Mouse (Mus musculus) limb, embryonic 15.5 days (tissue): Measurements from ENCODE around the gene Pacrg. TPM values are rescaled to one million over a fixed set of nuclear protein-coding genes. Genes with fewer than 3 reads are reported as not detected.

Experiments used
- ATAC-seq: fragments of 200-750 bp; cut with Nextera tagmentation; 2 replicates; pipeline ENCODE4 v1.8.0; 2017; ENCODE audit warnings: low read depth, moderate TSS enrichment; ENCODE audit not compliant: insufficient number of reproducible peaks, low FRiP score, low TSS enrichment
- H3K27ac ChIP-seq: fragments of 300-500 bp; sonication (generic); 2 replicates; pipeline ENCODE4 v1.5.1; 2015; ENCODE audit warnings: moderate library complexity, mild to moderate bottlenecking, inconsistent platforms
- H3K27me3 ChIP-seq: fragments of 300-500 bp; sonication (generic); 2 replicates; pipeline ENCODE4 v1.6.1; 2015; ENCODE audit warnings: inconsistent platforms
- H3K36me3 ChIP-seq: fragments of 300-500 bp; sonication (generic); 2 replicates; pipeline ENCODE4 v1.6.1; 2015; ENCODE audit warnings: inconsistent platforms
- H3K4me1 ChIP-seq: fragments of 300-500 bp; sonication (generic); 2 replicates; pipeline ENCODE4 v1.6.1; 2015; ENCODE audit warnings: inconsistent platforms
- H3K4me2 ChIP-seq: fragments of 300-500 bp; sonication (generic); 2 replicates; pipeline ENCODE4 v1.6.1; 2015; ENCODE audit warnings: mild to moderate bottlenecking, inconsistent platforms
- H3K4me3 ChIP-seq: fragments of 300-500 bp; sonication (generic); 2 replicates; pipeline ENCODE4 v1.5.1; 2015; ENCODE audit warnings: mild to moderate bottlenecking, inconsistent platforms
- H3K9ac ChIP-seq: fragments of 300-500 bp; sonication (generic); 2 replicates; pipeline ENCODE4 v1.6.1; 2015; ENCODE audit warnings: inconsistent platforms
- H3K9me3 ChIP-seq: fragments of 300-500 bp; sonication (generic); 2 replicates; pipeline ENCODE4 v1.6.1; 2016; ENCODE audit warnings: inconsistent platforms
- WGBS: fragments of 180-500 bp; shearing (Covaris S2); methylation state at CpG from one replicate; pipeline ENCODE4 v1.1.7; 2015; 5-methylcytosine and 5-hydroxymethylcytosine counted together
- polyA plus RNA-seq: library from polyadenylated mRNA; unstranded; fragments of >200 nt; fragmentation: Nextera tagmentation; extraction: Ambion mirVana; gene quantifications from 2 replicates; pipeline ENCODE4 v1.2.1, GENCODE M21; 2015

Gene Pacrg
- polyA plus RNA-seq, 1 experiment from 2014 or later: 1.1 TPM

DNA sequence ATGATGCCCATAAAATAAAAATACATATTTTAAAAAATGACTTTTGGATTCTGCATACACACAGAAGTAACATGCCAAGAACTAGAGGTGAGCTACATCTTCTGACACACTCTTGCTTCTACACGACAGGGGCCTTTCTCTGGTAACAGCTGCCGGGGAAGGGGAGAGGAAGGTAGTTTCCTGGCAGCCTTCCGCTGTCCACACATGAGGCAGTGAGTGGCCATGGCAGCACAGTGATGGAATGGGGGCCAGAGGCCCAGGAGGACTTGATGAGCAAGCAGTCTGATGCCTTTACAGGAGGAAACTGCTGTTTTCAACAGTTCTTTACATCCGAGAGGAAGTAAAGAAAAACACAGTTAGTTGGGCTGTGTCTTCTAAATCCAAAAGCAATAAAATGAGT lies 409.3 kb downstream of the Pacrg start:
- 71% methylated on average over 4 of the region's 4 CpGs for WGBS
- no peak overlapping the region for H3K9ac ChIP-seq
- H3K27ac ChIP-seq: no peak overlapping the region

DNA sequence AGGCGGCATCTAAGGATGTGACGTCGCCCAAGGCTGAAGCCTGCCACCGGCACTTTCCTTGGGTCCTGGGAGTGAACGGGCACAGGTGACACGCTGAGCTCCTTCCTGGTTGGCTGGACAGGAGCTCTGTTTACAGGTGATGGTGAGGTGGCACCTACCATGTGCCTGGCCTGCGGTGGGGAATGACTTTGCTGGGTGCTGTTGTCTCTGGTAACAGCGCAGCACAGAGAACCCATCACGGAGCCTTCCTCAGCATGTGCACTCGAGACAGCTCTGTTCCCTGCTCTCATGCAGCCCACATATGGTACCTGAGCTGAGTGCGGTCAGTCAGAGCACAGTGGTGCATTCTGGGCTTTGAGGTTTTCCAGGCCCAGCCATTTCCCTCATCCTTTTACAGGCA lies 410.7 kb downstream of the Pacrg start:
- no peak overlapping the region for H3K4me2 ChIP-seq
- no peak overlapping the region for H3K4me3 ChIP-seq
- no peaks in the 10 kb centered on the region for H3K9me3 ChIP-seq
- no peaks in the 10 kb centered on the region for H3K36me3 ChIP-seq
- ATAC-seq: no peak
- WGBS: 85% methylated on average over 11 of the region's 11 CpGs
- H3K9ac ChIP-seq: no peak overlapping the region
- no peak overlapping the region for H3K27ac ChIP-seq
- H3K27me3 ChIP-seq: no peaks in the 10 kb centered on the region
- no peaks in the 10 kb centered on the region for H3K4me1 ChIP-seq

More for the DNA sequence above, 409.3 kb downstream of the Pacrg start:
- H3K27me3 ChIP-seq: no peaks in the 10 kb centered on the region
- H3K36me3 ChIP-seq: no peaks in the 10 kb centered on the region
- H3K4me2 ChIP-seq: no peak overlapping the region
- no peak overlapping the region for H3K4me3 ChIP-seq
- ATAC-seq: no peak
- no peaks in the 10 kb centered on the region for H3K9me3 ChIP-seq
- H3K4me1 ChIP-seq: no peaks in the 10 kb centered on the region

DNA sequence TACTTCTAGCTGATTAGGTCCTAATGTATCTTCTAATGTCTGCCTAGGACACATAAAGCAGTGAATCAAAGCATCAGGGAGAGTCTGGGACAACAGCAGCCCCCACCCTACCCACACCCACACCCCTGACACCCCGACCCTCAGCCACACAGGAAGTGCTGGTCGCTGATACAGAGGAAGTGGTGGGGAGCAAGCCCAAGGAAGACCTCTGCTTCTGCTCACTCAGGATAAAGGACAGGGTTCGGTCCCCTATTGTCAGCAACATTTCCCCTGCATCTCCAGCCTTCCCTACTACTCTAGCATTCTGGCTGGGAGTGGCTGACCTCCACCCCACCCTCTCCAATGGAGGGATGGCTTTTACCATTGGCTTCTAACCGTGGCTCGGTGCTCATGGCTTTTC lies 414.8 kb downstream of the Pacrg start:
- Histone ChIP-seq H3K9me3 (no peaks in the 10 kb centered on the region), H3K9ac (no peak overlapping the region), H3K4me1 (no peaks in the 10 kb centered on the region), H3K4me3 (no peak overlapping the region), H3K36me3 (no peaks in the 10 kb centered on the region), H3K27me3 (no peaks in the 10 kb centered on the region), H3K27ac (no peak overlapping the region), H3K4me2 (no peak overlapping the region)
- ATAC-seq: no peak
- 73% methylated on average over 5 of the region's 5 CpGs for WGBS

DNA sequence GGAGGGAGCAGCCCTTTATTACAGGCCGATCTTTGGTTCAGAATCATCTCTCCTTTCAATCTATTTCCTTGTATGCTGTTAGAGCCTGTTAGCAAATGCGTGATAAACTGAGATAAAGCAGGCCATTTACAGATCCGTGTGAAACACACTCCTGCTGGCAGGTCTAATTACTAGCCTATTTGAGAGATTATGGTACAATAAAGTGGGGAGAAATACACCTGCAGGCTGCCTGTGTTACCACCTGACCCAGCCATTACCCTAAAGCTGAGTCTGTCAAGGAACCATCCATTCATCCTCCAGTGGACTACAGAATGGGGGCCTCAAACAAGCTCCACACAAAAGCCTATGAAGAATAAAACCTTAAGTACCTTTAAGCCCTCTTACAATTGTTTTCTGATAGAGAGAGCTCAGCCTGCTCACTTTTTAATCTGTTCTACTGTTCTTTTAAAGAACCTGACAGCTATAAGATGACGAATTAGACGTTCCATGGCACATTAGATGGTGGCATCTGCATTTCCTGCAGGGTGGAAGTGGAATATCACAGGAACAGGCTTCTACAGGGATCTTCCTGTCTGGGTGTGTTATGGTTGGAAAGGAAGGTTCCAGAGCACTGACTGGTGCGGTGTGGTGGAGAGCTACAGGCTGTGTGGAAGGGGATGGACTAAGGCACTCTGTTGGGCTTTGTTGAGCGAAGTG lies 422.4 kb downstream of the Pacrg start:
- 69% methylated on average over 7 of the region's 7 CpGs for WGBS
- Histone ChIP-seq H3K27me3 (no peaks in the 10 kb centered on the region), H3K36me3 (no peaks in the 10 kb centered on the region), H3K4me3 (no peak overlapping the region), H3K27ac (no peak overlapping the region), H3K4me1 (no peaks in the 10 kb centered on the region), H3K9me3 (no peaks in the 10 kb centered on the region), H3K9ac (no peak overlapping the region), H3K4me2 (no peak overlapping the region)
- ATAC-seq: no peak

DNA sequence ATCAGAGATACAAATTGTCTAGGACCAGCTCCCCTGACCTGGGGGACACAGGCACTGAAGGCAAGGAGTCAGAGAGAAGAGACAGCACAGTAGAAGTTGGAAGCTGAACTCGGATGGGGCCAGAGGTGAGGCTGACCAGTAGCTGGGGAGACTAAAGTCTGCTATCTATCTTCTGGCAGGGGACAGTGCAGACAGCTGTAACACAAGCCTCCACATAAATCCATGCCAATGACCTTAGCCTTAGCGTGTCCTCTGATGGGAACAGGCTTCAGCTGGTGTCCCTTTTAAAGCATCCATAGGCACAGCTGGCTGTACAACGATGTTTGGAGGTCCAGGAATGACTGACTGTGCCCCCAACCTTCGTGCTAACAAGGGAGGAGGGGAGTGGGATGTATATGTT lies 423.1 kb downstream of the Pacrg start:
- Histone ChIP-seq H3K9ac (no peak overlapping the region), H3K27ac (no peak overlapping the region), H3K4me3 (no peak overlapping the region), H3K36me3 (no peaks in the 10 kb centered on the region), H3K9me3 (no peaks in the 10 kb centered on the region), H3K4me1 (no peaks in the 10 kb centered on the region), H3K27me3 (no peaks in the 10 kb centered on the region), H3K4me2 (no peak overlapping the region)
- no peak for ATAC-seq
- 51% methylated on average over 4 of the region's 4 CpGs for WGBS

DNA sequence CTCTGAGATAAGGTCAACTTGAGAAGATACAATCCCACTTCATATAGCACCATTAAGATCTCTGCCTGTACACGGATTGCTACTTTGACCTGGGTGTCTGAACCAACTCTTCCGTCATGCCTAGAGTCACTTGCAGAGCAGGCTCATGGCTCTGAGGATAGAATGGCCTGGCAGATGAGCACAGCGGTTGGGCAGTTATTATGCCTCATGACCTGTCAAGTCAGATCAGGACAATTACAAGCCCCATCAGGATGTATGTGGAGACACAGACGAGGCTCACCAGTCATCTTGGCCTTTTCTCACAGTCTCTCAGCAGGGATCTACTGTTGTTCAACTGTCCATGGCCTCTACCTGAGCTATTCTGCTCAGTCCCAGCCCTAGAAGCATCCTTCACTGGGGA lies 424.0 kb downstream of the Pacrg start:
- no peaks in the 10 kb centered on the region for H3K4me1 ChIP-seq
- H3K4me3 ChIP-seq: no peak overlapping the region
- no peak overlapping the region for H3K4me2 ChIP-seq
- ATAC-seq: no peak
- H3K27ac ChIP-seq: no peak overlapping the region
- 91% methylated on average over 4 of the region's 4 CpGs for WGBS
- no peaks in the 10 kb centered on the region for H3K9me3 ChIP-seq
- no peaks in the 10 kb centered on the region for H3K27me3 ChIP-seq
- H3K9ac ChIP-seq: no peak overlapping the region
- H3K36me3 ChIP-seq: no peaks in the 10 kb centered on the region

DNA sequence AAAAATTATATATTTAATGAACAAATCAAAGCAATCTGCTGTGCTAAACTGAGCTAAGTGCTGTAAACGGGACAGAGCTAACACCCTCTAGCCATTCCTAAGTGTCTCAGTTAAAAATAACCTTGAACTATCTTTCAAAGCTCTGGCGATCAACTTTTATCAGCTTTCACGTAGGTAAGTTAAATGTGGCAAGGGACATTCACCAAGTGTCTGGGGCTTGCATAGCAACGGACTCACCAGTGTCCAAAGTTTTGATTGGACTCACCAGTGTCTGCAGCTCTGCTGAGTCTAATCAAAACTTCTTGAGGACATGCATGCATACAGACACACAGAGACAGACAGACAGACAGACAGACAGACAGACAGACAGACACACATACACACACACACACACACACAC lies 425.7 kb downstream of the Pacrg start:
- Histone ChIP-seq H3K9me3 (no peaks in the 10 kb centered on the region), H3K27ac (no peak overlapping the region), H3K27me3 (no peaks in the 10 kb centered on the region), H3K4me2 (no peak overlapping the region), H3K4me3 (no peak overlapping the region), H3K9ac (no peak overlapping the region), H3K4me1 (no peaks in the 10 kb centered on the region), H3K36me3 (no peaks in the 10 kb centered on the region)
- no peak for ATAC-seq
- 67% methylated on average over 4 of the region's 4 CpGs for WGBS

DNA sequence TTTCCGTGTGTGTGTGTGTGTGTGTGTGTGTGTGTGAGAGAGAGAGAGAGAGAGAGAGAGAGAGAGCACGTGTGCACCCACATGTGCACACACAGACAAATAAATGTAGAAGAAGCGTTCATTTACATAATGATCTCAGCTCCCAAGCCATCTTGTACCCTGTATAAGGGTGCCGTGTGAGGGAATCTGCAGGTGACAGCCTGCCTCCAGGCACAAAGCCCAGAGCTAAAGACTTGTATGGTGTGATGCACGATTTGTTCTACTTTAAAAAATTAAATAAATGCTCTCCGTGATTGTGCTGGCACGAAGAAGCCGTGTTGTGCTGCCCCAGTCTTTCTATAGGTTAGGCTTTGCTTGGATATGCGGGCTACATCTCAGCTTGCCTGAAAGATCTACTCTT lies 426.2 kb downstream of the Pacrg start:
- Histone ChIP-seq H3K27ac (no peak overlapping the region), H3K27me3 (no peaks in the 10 kb centered on the region), H3K9me3 (no peaks in the 10 kb centered on the region), H3K4me1 (0 out of 2 replicates have a peak, but pooled peaks cover under 1% of the 10 kb centered on the region), H3K4me2 (no peak overlapping the region), H3K4me3 (no peak overlapping the region), H3K9ac (no peak overlapping the region), H3K36me3 (no peaks in the 10 kb centered on the region)
- no peak for ATAC-seq
- 84% methylated on average over 9 of the region's 9 CpGs for WGBS

DNA sequence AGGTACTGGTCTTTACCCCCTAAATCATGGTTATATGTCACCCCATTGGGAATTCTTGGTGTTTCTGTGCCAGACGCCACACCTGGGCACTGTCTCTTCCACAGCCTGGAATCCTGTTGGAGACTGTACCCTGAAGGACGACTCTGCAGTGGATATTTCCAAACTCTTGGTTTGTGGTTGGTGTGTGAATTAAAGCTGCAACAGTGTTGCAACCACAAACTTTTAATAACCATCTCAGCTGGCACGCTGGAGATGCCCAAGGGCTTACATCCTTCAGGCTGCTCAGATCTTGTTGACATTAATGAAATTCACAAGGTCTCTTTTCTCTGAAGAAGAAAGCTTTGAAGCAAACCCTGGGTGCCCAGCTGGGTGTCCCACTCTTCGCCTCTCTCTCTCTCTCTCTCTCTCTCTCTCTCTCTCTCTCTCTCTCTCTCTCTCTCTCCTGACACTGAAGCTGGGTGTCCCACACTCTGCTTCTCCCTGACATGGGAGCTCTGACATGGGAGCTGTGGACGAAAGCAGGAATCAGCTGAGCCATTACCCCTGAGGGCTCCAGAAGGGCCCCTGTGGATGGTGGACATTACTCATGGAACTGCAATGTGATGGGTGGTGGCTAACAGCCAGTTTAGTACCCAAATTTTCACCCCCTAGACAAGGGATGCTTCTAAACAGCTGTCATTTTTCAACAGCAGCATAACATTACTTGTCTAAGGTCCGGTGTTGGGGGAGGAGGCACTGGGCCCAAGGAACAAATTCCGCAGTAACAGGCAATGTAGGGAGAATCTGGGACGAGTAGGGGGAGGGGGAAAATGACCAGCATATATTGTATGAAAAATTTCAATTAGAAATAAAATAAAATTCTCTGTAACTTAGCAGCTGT lies 429.3 kb downstream of the Pacrg start:
- H3K36me3 ChIP-seq: no peaks in the 10 kb centered on the region
- no peak overlapping the region for H3K9ac ChIP-seq
- H3K4me2 ChIP-seq: no peak overlapping the region
- 0 out of 2 replicates have a peak, but pooled peaks cover 4% of the 10 kb centered on the region for H3K4me1 ChIP-seq
- WGBS: 61% methylated on average over 8 of the region's 8 CpGs
- ATAC-seq: no peak
- H3K27ac ChIP-seq: no peak overlapping the region
- no peaks in the 10 kb centered on the region for H3K27me3 ChIP-seq
- no peaks in the 10 kb centered on the region for H3K9me3 ChIP-seq
- no peak overlapping the region for H3K4me3 ChIP-seq

DNA sequence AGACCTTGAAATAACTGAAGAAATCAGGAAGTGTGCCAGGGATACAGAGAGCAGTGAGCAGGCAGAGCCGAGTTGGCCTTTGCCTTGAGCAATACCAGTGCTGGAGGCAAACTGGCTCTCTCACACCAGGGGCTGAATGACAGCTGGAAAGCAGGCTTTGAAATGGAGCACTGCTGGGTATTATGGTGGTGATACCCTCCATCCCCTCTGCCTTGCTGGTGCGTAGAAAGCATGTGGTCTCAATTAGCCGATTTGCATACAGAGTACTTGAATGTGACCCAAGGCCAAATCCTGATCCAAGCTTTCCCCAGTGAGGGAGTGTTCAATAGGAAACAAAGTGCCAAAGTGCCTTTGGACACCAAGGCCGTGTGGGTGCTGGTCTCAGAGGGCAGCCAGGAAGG lies 431.4 kb downstream of the Pacrg start:
- Histone ChIP-seq H3K4me3 (no peak overlapping the region), H3K9ac (no peak overlapping the region), H3K27ac (no peak overlapping the region), H3K4me1 (0 out of 2 replicates have a peak, but pooled peaks cover 4% of the 10 kb centered on the region), H3K9me3 (no peaks in the 10 kb centered on the region), H3K4me2 (no peak overlapping the region), H3K27me3 (no peaks in the 10 kb centered on the region), H3K36me3 (no peaks in the 10 kb centered on the region)
- no peak for ATAC-seq
- WGBS: 26% methylated on average over 4 of the region's 4 CpGs

DNA sequence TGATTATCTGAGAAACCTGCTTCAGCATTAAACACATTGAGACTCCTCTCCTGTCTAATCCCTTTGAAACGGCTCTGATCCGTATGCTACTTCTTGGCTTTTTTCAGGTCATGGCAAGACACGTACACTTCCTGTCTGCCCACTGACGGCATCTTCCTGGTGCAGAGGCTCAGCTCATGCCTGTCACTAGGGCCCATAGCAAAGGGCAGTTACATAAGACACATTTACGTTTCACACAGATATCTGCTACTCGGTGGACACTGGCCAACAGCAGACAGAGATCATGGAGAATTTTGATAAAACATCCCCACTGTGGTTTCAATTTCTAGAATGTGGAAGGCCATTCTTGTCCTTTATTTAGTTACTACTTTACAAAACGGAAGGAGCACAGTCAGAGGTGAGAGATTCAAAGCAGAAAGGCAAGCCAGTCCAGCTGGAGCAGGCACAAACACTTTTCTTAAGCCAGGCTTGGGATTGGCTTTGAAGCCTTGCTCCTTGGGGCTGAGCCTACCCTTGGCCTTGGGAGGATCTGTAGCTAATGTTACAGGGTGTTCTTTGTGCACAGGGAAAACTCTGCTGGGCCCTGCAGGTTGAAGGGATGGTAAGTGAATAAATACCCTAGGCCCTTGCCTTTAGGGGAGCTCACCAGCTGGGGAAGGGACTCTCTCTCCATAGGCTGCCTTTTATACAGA lies 432.9 kb downstream of the Pacrg start:
- no peak overlapping the region for H3K27ac ChIP-seq
- H3K4me1 ChIP-seq: 0 out of 2 replicates have a peak, but pooled peaks cover 4% of the 10 kb centered on the region
- no peaks in the 10 kb centered on the region for H3K9me3 ChIP-seq
- 63% methylated on average over 7 of the region's 7 CpGs for WGBS
- H3K4me2 ChIP-seq: no peak overlapping the region
- no peak for ATAC-seq
- no peaks in the 10 kb centered on the region for H3K27me3 ChIP-seq
- H3K9ac ChIP-seq: no peak overlapping the region
- H3K36me3 ChIP-seq: no peaks in the 10 kb centered on the region
- H3K4me3 ChIP-seq: no peak overlapping the region

DNA sequence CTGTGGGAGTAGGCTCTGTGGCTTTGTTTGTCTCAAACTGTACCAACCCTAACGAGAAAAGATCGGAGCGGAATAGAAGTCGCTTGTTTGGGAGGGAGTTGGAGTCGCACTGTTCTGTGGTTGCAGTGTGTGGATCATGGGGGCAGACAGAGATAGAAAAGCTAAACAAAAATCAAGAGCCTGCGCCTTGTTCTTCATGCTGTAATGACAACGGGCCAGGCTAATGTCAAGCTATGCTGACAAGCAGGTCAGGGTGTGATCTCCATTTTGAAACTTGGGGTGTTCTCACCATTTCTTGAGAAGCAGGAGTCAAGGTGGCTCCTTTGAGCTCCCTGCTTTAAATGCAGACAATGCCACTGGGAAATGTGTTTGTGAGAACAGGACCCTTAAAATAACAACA lies 433.8 kb downstream of the Pacrg start:
- 74% methylated on average over 7 of the region's 7 CpGs for WGBS
- Histone ChIP-seq H3K27me3 (no peaks in the 10 kb centered on the region), H3K4me3 (no peak overlapping the region), H3K36me3 (no peaks in the 10 kb centered on the region), H3K4me2 (no peak overlapping the region), H3K27ac (no peak overlapping the region), H3K9me3 (no peaks in the 10 kb centered on the region), H3K4me1 (0 out of 2 replicates have a peak, but pooled peaks cover 4% of the 10 kb centered on the region), H3K9ac (no peak overlapping the region)
- no peak for ATAC-seq
